Mouse (Mus musculus) hindbrain, embryonic 16.5 days (tissue): ENCODE results near the gene Btd. TPM values are rescaled to one million over a fixed set of nuclear protein-coding genes. Genes with fewer than 3 reads are reported as not detected.

Source experiments
- ATAC-seq: fragments of 200-750 bp; cut with Nextera tagmentation; 2 replicates; pipeline ENCODE4 v1.8.0; 2017; ENCODE audit warnings: moderate TSS enrichment, moderate library complexity
- H3K27ac ChIP-seq: fragments of 300-500 bp; sonication (generic); 2 replicates; pipeline ENCODE4 v1.5.1; 2014; ENCODE audit warnings: low read depth, mild to moderate bottlenecking, control low read depth, low read length, moderate library complexity
- H3K27me3 ChIP-seq: fragments of 300-500 bp; sonication (generic); replicated peaks from 2 replicates; pipeline ENCODE4 v1.6.1; 2014; ENCODE audit warnings: low read length; ENCODE audit not compliant: control insufficient read depth, insufficient read depth
- H3K36me3 ChIP-seq: fragments of 300-500 bp; sonication (generic); 2 replicates; pipeline ENCODE4 v1.6.1; 2014; ENCODE audit warnings: mild to moderate bottlenecking, low read length, moderate library complexity, mixed read lengths; ENCODE audit not compliant: control insufficient read depth, insufficient read depth
- H3K4me1 ChIP-seq: fragments of 300-500 bp; sonication (generic); 2 replicates; pipeline ENCODE4 v1.6.1; 2014; ENCODE audit warnings: low read depth, low read length; ENCODE audit not compliant: control insufficient read depth, insufficient read depth
- H3K4me2 ChIP-seq: fragments of 300-500 bp; sonication (generic); 2 replicates; pipeline ENCODE4 v1.6.1; 2014; ENCODE audit warnings: mild to moderate bottlenecking, low read length, control low read depth, moderate library complexity
- H3K4me3 ChIP-seq: fragments of 300-500 bp; sonication (generic); 2 replicates; pipeline ENCODE4 v1.5.1; 2014; ENCODE audit warnings: mild to moderate bottlenecking, low read length, control low read depth, moderate library complexity
- H3K9ac ChIP-seq: fragments of 300-500 bp; sonication (generic); 2 replicates; pipeline ENCODE4 v1.6.1; 2014; ENCODE audit warnings: low read depth, mild to moderate bottlenecking, control low read depth, low read length, moderate library complexity
- H3K9me3 ChIP-seq: fragments of 300-500 bp; sonication (generic); 2 replicates; pipeline ENCODE4 v1.6.1; 2014; ENCODE audit warnings: mild to moderate bottlenecking, low read length, moderate library complexity; ENCODE audit not compliant: control insufficient read depth
- WGBS: fragments of 180-500 bp; shearing (Covaris S2); extraction: QIAGEN DNeasy Blood & Tissue Kit; methylation state at CpG from one replicate; pipeline ENCODE4 v1.1.7; 2014; 5-methylcytosine and 5-hydroxymethylcytosine counted together
- polyA plus RNA-seq: library from polyadenylated mRNA; unstranded; fragments of >200 nt; fragmentation: Nextera tagmentation; extraction: Ambion mirVana; gene quantifications from 2 replicates; pipeline ENCODE4 v1.2.1, GENCODE M21; 2015

The Btd gene
- polyA plus RNA-seq, 1 experiment from 2014 or later = 20.7 TPM

GRCm38 (mm10) chr14:31700376-31700775, 59.5 kb downstream of the Btd start:
- Histone ChIP-seq H3K4me1 (no peaks in the 10 kb centered on the region), H3K4me2 (no peak overlapping the region), H3K27me3 (no peaks in the 10 kb centered on the region), H3K4me3 (no peak overlapping the region), H3K9me3 (no peaks in the 10 kb centered on the region), H3K9ac (no peak overlapping the region), H3K36me3 (peaks cover 22% of the 10 kb centered on the region), H3K27ac (no peak overlapping the region)
- no peak for ATAC-seq
- WGBS = 98% methylated on average over 2 of the region's 2 CpGs

- no peak overlapping the region for H3K27ac ChIP-seq
- no peaks in the 10 kb centered on the region for H3K9me3 ChIP-seq
- H3K4me1 ChIP-seq = no peaks in the 10 kb centered on the region
- H3K4me2 ChIP-seq = no peak overlapping the region
- H3K9ac ChIP-seq = no peak overlapping the region
- WGBS = 83% methylated on average over 1 of the region's 1 CpGs
- peaks cover 20% of the 10 kb centered on the region for H3K36me3 ChIP-seq
- H3K27me3 ChIP-seq = no peaks in the 10 kb centered on the region
- no peak for ATAC-seq
- no peak overlapping the region for H3K4me3 ChIP-seq
These were observed 68.5 kb downstream of the Btd start for GRCm38 (mm10) chr14:31709343-31709742.

GRCm38 (mm10) chr14:31715669-31716068, 74.8 kb downstream of the Btd start:
- no peak overlapping the region for H3K4me2 ChIP-seq
- H3K36me3 ChIP-seq = peaks cover 7% of the 10 kb centered on the region
- no peak overlapping the region for H3K4me3 ChIP-seq
- H3K4me1 ChIP-seq = no peaks in the 10 kb centered on the region
- H3K27me3 ChIP-seq = no peaks in the 10 kb centered on the region
- H3K27ac ChIP-seq = no peak overlapping the region
- no peaks in the 10 kb centered on the region for H3K9me3 ChIP-seq
- H3K9ac ChIP-seq = no peak overlapping the region
- no peak for ATAC-seq

DNA sequence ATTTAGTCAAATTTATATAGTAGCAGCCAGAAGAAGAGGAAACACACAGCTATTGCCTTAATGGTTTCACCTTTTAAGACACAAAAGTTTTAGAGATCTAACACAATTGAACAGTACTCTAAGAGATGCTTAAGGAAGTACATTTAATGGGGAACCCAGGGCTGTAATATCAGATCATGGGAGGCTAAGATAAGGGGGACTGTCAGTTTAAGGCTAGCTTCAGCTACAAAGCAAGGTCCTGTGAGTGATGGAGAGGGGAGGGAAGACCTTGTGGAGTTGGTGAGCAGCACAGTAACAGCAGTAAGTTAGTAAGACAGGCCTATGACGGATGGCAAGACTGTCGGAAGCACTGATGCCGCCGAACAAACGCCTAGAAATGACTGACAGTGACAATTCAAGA, 76.5 kb downstream of the Btd start:
- Histone ChIP-seq H3K4me2 (no peak overlapping the region), H3K9ac (no peak overlapping the region), H3K9me3 (no peaks in the 10 kb centered on the region), H3K27me3 (no peaks in the 10 kb centered on the region), H3K36me3 (peaks cover 10% of the 10 kb centered on the region), H3K4me3 (no peak overlapping the region), H3K27ac (no peak overlapping the region), H3K4me1 (no peaks in the 10 kb centered on the region)
- ATAC-seq = no peak
- 96% methylated on average over 5 of the region's 5 CpGs for whole genome bisulfite sequencing

Other genes with a start within 250 kb of the Btd start
- gene Sh3bp5, start 204.9 kb upstream of the Btd start, polyA plus RNA-seq = 152 and 155 TPM in 2 replicates
- 7.4 and 7.9 TPM in 2 replicates for gene Eaf1, start 146.6 kb upstream of the Btd start, polyA plus RNA-seq
- 36.9 and 38.5 TPM in 2 replicates for gene Mettl6, start 146.0 kb upstream of the Btd start, polyA plus RNA-seq
- 0.50 and 0.77 TPM in 2 replicates for gene Colq, start 49.7 kb upstream of the Btd start, polyA plus RNA-seq
- 1.7 and 2.1 TPM in 2 replicates for gene Gm49387, start 150 bp upstream of the Btd start, polyA plus RNA-seq
- 10.2 and 11.5 TPM in 2 replicates for gene Hacl1, start 258 bp downstream of the Btd start, polyA plus RNA-seq
- gene Ankrd28, start 189.6 kb downstream of the Btd start, polyA plus RNA-seq = 7.9 and 10.5 TPM in 2 replicates